Mouse (Mus musculus): ENCODE measurements around the gene Tet3.

Gene Tet3

DNA sequence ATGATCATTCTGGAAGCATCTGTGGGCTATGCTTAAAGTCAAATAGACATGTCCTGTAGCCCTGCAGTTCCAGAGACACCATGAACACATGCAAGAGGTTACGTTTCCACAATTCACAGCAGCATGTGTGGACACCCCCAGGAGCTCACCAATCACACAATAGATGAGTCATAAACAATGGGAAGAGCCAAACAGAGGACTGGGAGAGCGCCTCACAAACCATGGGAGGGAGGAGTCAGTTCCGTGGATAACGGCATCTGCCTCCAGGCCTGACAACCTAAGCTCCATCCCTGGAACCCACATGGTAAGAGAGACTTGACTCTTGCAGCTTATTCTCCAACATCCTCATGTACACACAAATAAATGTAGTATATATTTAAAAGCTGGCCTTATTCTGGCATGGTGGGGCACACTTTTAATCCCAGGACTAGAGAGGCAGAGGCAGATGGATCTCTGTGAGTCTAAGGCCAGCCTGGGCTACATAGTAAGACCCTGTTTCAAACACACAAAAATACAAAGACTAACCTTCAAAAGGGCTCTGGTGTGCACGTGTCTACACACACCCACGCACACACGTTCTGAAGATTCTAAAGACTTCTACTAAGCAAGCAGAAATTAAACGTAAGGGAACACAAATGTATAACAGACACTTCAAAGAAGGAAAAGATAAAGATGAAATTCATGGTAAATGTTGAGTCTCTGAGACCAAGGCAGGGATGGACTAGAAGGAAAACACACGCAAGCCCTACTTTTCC is 44.1 kb downstream of the Tet3 start:
- DNase-seq (ENCODE audit: low read depth, low spot score) = peak; percentile 76

GRCm38 (mm10) chr6:83413686-83414085 is 45.2 kb downstream of the Tet3 start:
- DNase-seq (ENCODE audit: low read depth, low spot score) = no peak

DNA sequence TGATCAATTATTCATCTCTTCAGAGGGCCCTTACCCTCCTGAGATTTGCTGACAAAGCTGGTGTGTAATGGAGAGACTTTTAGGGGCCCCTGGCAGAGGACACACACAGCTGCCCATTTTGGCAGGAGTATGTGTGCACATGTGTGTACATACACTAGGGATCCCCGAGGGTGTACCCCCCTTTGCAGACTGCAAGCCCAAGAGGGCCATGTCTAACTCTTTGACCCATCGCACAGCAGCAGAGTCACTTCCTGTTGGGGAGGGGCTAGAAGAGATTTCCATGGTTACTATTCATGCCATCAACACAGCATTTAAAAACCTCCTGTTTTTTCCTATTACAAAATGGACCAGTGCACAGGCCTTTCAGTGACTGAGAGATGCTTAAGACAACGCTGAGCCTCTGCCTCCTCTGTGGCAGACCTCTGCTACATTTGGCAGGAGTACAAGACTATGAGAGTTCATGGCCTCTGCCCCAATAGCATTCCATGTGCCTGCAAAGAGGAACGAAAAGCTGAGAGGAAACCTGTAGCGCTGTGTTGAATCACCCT is 46.0 kb downstream of the Tet3 start:
- DNase-seq (ENCODE audit: low read depth, low spot score) = peak; percentile 49

GRCm38 (mm10) chr6:83412362-83412853 is 46.5 kb downstream of the Tet3 start:
- DNase-seq (ENCODE audit: low read depth, low spot score) = peak; percentile 50

DNA sequence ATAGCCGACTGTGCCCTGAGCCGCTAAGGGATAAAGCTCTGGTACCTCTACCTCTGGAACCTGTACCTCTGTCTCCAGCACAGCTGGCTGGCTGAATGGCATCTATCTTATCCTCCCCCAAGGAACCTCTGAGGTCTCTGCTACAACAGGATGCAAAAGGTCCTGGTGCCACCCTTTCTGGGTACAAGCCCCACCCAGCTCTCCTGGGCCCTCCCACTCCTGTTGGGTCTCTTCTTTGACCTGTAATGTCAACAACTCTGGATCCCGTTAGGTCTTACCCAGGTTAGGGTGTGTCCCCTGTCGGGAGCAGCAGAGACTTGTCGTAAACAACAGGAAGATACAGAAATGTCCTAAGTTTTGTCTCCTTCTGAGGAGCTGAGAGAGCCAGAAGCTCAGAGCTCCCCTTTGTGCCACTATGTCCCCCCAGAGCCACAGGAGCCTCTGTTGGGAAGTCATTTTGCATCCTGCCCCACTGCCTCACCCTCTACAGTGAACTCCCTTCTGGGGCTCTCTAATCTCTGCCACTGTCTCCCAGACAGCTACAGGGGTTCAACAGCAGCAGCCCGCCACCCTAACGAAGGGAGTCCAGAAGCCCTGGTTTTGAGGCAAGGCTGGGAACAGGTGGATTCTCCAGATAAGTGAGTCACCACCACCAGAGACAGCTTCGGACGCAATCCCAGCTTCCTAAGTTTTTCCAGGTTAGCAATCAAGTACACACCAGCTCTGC is 47.1 kb downstream of the Tet3 start:
- DNase-seq (ENCODE audit: low read depth, low spot score) = no peak

GRCm38 (mm10) chr6:83410046-83410706 is 48.7 kb downstream of the Tet3 start:
- DNase-seq (ENCODE audit: low read depth, low spot score) = peak; percentile 59

- DNase-seq (ENCODE audit: low read depth, low spot score) = peak; percentile 51
Observed at GRCm38 (mm10) chr6:83408510-83408909, 50.4 kb downstream of the Tet3 start.

- no peak for DNase-seq (ENCODE audit: low read depth, low spot score)
Observed at GRCm38 (mm10) chr6:83405511-83406064, 53.3 kb downstream of the Tet3 start.

DNA sequence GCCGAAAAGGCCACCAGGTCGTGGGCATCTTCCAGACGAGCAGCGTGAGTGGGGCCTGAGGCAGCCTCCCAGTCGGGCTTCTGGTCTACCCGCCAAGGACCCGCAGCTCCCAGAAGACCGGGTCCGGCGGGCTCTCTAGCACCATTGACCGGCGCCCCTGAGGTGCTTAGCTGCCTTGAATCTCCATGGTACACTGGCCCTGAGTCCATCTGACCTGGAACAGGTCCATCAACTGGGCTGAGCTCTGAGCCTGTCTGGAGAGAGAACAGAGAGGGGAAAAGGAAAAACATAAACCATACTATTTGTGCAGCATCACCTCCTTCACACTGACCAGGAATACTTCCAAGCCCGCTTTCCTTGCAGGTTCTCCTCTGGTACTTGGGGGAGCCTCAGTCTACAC is 54.3 kb downstream of the Tet3 start:
- DNase-seq (ENCODE audit: low read depth, low spot score) = no peak

DNA sequence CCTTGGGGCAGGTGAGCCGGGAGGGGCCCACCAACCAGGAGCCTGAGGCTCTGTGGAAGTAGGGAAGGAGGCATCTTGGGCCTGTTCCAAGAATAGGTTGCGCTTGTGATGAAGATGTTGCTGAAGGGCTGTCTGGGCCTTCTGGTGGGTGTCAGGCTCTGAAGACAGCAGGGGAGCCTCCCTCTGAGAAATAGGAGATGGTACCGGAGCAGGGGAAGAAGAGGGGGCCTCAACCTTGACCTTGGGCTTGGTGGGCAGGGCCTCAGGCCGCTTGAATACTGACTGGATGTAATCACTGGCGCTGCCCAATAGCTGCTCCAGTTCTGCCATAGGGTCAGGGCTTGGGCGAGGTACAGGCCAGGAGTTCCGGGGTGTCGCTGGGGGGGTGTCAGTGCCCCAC is 55.4 kb downstream of the Tet3 start:
- no peak for DNase-seq (ENCODE audit: low read depth, low spot score)

- DNase-seq (ENCODE audit: low read depth, low spot score) = no peak
Observed at GRCm38 (mm10) chr6:83399790-83400189, 59.1 kb downstream of the Tet3 start.

DNA sequence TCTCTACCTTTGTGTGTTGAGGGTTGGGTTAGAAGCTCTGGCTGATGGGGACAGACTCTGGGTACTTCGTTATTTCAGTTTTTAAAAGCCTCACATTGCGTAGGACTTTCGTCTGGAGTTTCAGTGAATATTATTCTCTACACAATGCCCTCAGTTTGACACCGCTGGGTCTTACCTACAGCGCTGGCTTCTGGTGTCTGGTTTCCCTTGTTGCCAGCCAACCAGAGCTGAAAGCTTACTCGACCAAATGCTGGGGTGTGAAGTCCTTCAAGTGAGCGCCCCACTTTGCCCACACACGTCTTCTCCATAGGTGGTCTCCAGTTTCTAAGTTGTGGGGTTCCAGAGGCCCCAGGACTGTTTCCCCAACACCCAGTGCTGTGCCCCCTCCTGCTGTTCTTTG is 61.2 kb downstream of the Tet3 start:
- no peak for DNase-seq (ENCODE audit: low read depth, low spot score)

DNA sequence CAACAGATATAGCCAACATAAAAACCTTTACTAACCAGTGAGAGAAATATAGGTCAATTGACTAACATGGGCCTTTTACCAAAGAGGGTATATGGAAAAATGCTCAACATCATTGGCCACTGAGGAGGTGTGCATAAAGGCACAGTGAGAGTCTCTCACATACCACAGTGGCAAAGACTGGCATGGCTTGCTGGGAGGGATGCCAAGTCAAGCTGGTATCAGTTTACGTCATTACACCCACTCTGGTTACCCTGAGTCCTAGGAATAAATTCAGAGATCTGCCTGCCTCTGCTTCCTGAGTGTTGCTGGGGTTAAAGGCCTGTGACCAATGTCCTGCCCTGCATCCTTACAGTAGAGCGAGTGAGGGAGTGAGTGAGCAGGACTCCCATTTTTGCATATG is 62.2 kb downstream of the Tet3 start:
- peak; percentile 51 for DNase-seq (ENCODE audit: low read depth, low spot score)

DNA sequence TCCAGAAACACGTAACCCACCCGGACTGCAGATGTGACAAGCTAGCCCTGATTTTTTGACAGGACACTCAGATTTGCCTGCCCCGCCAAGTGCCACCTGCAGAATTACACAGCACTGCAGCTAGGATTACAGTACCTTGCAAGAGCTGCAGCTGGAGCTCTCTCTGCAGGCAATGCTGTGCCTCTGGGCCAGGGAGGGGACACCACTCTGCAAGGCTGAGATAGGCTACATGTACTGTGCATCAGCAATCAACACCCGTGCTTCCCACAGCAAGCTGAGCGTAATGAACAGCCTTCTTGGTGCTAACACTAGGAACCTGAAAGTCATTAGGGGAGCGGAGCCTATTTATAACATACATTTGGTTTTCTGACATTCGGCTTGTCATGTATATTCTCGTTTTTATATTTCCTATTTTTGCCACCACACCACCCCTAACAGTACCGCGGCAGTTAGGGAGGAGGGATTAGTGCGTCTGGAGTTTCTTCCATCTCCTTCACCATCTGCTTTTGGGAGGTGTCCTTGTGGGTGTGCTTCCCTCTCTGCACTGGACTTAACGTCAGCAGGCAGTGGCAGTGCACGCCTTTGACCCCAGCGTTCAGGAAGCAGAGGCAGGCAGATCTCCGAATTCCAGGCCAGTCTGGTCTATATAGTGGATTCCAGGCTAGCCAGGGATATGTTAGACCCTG is 63.2 kb downstream of the Tet3 start:
- DNase-seq (ENCODE audit: low read depth, low spot score) = no peak

- DNase-seq (ENCODE audit: low read depth, low spot score) = no peak
Observed at GRCm38 (mm10) chr6:83394122-83394521, 64.8 kb downstream of the Tet3 start.

GRCm38 (mm10) chr6:83392166-83392780 is 66.6 kb downstream of the Tet3 start:
- DNase-seq (ENCODE audit: low read depth, low spot score) = peak; percentile 69

DNA sequence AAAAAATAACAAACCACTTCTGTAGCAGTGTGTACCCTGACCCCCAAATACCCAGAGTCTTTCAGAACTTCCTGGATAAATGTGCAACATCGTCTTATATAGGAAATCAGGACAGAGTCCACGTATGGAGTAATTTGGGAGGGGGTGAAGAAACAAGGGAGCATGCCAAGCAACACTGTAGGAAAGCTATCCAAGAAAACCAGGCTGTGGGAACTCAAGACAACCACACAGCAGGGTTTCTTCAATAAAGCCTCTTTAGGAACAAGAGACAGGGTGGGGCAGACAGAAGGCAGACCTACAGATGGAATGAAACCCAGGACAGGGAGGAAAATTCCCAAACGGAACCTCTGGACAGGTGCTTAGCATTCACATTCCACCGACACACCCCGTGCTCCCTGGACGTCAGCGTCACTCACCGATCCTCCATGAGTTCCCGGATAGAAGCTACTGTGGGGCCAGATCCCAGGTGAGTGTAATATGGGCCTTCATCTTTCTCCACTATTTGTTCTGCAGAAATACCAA is 73.3 kb downstream of the Tet3 start:
- DNase-seq (ENCODE audit: low read depth, low spot score) = no peak

- DNase-seq (ENCODE audit: low read depth, low spot score) = no peak
Observed at GRCm38 (mm10) chr6:83381510-83382491, 77.1 kb downstream of the Tet3 start.

- DNase-seq (ENCODE audit: low read depth, low spot score) = no peak
Observed at GRCm38 (mm10) chr6:83373704-83374300, 85.1 kb downstream of the Tet3 start.

Data from brain, adult 2 months (tissue).